Mouse (Mus musculus) adrenal gland, postnatal 14 days (tissue): ENCODE data around the gene Rims1. TPM values are rescaled to one million over a fixed set of nuclear protein-coding genes. Genes with fewer than 3 reads are reported as not detected.

Source experiments
- DNase-seq: peaks from one replicate; pipeline ENCODE4 v3.0.0; 2021; ENCODE audit warnings: mixed read lengths
- long read RNA-seq, 2 experiments: library from polyadenylated mRNA; stranded (forward); transcript quantifications; one replicate each; pipeline ENCODE4 v2.0.0; 2021
- total RNA-seq: library from RNA; stranded (reverse); gene quantifications from 2 replicates; pipeline ENCODE4 v1.2.3, GENCODE M21; 2021

Gene Rims1
- 0.67 and 0.75 TPM in 2 replicates for total RNA-seq
- long read RNA-seq, experiment 1 = 0 reads
- long read RNA-seq, experiment 2, partial matches to known transcripts = 0 of 1 reads
- long read RNA-seq, experiment 2, other reads (novel, unspliced or antisense) = 1 of 1 reads

- peak; percentile 55 for DNase-seq
Measured at GRCm38 (mm10) chr1:22805726-22806625, at the start of gene Rims1. Rims1 (minus strand) TSS chr1:22805994.

DNA sequence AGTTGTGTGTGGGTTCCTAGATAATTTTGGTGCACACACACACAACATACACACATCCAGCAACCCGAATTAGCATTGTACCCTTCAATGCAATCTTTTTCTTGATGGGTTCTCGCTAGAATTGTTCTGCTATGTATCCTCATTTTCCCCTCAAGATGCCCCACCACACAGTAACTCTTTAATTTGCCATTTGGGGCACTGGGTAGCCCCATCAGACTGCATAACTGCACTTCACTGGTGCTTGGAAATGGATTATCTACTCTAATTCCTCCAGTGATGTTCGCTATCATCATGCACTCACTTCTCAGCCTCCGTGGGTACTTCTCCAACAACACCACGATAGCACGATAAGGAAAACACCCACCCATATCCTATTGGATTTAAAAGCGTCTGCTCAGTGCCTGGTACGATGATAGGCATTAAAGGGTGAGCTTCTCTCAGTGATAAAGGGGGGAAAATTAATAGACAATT, 867 bp upstream of the Rims1 start:
- no peak for DNase-seq

GRCm38 (mm10) chr1:22805025-22805725, 619 bp downstream of the Rims1 start:
- peak; percentile 6 for DNase-seq

GRCm38 (mm10) chr1:22804148-22804885, 1.5 kb downstream of the Rims1 start:
- no peak for DNase-seq

DNA sequence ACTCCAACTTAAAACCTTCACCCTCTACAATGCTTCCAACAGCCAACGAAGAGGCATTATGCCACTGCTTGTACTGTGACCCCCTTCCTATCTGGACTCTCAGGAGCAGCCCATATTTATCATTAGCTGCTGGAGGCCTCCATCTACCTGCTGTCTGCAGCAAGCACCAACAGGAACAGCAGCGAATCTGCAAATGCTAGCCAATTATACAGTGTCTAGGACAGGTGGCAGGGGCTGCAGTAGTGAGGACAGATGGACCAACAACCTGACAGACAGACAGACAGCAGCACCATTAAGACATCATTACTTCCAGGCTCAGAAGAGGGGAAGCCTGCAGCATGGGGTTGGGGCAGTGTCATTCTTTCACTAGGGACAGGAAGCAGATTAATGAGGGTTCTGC, 2.3 kb downstream of the Rims1 start:
- DNase-seq = no peak

- DNase-seq = no peak
Measured at GRCm38 (mm10) chr1:22800276-22800675, 5.5 kb downstream of the Rims1 start.

- DNase-seq = no peak
Measured at GRCm38 (mm10) chr1:22797091-22797490, 8.7 kb downstream of the Rims1 start.

GRCm38 (mm10) chr1:22789391-22789909, 16.3 kb downstream of the Rims1 start:
- DNase-seq = no peak

- no peak for DNase-seq
Measured at GRCm38 (mm10) chr1:22787616-22788015, 18.2 kb downstream of the Rims1 start.

DNA sequence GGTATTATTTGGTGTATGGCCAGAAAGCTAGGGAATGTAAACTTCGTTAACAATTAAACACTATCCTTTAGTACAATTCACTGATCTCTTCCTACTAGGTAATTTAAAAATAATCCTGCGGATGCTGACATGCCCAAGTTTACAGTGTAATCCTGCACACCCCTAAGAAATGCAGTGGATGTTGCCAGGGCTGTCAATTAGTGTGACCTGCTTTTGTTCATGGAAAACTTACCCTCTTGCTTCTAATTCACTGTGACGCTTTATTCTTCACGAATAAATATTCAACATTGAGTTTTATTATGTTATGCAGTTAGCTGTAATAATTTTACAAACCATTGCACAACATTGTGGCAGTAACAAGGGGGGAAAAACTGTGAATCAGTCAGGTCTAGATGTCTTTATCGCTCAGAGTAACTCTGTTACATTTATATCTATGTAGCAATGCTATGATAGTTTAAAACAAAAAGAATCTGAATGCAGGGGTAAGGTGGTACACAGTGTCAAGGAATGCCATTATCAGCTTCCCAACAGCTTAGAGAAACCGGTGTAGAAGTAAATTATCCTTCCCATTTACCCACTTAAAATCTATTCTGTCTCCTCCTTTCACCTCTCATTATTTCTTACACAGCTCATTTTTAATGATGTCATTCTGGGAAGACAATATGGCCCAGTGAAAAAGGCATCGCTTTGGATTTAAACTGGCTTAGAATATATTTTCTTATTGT, 35.1 kb downstream of the Rims1 start:
- DNase-seq = no peak

DNA sequence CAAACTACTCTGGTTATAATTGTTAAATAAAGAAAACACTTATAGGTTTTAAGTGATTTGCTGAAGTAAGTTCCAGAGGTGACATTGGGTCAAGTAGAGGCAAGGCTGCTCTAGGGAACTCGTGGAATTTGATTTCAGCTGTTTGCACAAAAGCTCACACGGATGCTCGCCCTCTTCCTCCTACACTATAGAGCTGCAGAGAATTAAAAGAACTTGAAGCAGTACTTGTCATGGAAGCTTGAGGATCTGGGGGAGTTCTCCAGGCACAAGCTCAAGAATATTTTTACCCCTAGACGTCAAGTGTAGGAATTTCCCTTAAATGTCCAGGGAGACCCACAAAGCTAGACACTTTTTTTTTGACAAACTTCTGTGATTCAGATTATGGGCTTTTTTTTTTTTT, 42.4 kb downstream of the Rims1 start:
- DNase-seq = no peak

GRCm38 (mm10) chr1:22762780-22763179, 43.0 kb downstream of the Rims1 start:
- no peak for DNase-seq

DNA sequence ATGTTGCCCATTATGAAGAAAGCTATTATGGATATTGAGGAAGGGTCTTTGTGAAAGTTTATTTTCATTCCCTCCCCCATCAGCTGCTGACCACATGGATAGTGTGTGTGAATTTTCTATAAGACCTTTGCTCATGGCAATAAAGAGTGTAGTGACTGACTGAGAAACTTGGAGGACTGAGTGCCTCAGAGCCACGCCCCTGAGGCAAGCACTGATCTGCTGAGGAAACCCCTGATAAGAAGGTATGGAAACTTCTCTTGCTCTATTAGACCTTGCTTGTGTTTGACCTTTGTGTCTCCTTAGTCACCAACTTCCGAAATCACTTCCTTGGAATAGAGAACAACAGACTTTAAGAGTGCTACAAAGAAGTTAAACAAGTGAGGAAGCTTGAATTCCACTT, 55.3 kb downstream of the Rims1 start:
- DNase-seq = no peak

DNA sequence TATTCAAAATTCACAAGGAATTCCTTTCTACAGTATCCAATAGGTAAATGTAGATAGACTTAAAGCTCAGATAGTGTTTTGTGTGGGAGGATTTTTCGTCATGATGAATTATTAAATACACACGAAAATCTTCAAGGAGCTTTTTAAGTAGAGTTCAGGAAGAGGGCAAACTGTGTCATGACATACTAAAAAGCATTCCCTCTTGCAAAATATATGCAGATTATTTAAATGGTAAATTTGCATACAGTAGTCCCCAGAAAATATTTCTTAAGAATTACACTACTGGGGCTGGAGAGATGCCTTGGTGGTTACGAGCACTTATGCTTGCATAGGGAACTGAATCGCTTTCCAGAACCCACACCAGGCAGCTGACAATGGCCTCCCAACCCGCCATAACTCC, 61.1 kb downstream of the Rims1 start:
- DNase-seq = no peak

DNA sequence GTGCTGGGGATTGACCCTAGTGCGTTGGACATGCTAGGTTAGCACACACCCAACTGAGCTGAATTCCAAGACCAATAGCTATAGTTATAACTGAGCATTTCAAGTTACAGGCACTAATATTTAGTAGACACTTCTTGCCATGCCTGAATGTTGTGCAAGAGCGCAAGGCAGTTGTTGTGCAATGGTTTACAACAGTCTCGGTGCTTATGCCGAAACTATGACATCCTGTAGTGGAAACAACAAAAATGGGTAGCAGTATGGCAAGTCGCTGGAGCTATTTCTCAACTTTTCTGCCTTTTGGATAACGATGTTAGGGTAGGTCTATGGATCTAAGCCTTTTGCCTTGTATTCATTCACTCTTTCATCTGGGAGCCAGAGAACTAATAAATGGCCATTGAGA, 68.3 kb downstream of the Rims1 start:
- DNase-seq = no peak

DNA sequence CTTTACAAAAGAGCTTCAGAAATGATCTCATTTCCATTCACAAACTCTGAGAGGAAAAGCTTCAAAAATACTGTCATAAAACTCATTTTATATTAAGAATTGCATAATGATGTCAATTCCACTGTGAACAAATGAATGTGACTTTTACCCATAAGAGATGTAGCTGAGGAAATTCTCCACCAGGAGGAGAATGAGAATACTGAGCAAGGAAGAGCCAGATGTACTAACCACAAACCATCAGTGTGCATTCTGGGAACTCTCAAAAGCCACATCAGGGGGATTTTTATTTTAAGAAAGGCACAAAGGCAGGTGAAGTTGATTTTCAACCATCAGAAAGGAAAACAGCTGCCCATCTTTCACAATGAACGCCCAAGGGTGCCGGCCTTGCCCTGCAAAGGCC, 71.4 kb downstream of the Rims1 start:
- DNase-seq = no peak

- DNase-seq = no peak
Measured at GRCm38 (mm10) chr1:22733281-22733680, 72.5 kb downstream of the Rims1 start.

DNA sequence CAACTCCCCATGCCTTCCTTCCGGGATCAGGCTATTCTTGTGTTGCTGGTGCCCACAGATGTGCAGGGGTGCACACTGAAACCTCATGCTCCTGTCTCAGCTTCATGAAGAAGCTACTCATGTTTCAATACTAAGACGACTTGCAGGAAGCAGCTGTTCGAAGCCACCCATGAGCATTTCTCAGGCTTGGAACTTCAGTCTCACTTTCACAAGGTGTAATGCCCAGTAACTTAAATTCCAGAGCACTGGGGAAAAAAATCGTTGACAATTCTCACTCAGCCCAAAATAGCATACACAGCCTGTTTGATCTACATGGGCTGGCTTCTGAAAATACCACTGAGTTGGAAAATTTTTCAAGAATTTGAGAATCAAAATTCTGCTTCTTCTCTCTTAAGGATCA, 77.6 kb downstream of the Rims1 start:
- no peak for DNase-seq

GRCm38 (mm10) chr1:22721706-22722105, 84.1 kb downstream of the Rims1 start:
- no peak for DNase-seq

- DNase-seq = no peak
Measured at GRCm38 (mm10) chr1:22720714-22721113, 85.1 kb downstream of the Rims1 start.

DNA sequence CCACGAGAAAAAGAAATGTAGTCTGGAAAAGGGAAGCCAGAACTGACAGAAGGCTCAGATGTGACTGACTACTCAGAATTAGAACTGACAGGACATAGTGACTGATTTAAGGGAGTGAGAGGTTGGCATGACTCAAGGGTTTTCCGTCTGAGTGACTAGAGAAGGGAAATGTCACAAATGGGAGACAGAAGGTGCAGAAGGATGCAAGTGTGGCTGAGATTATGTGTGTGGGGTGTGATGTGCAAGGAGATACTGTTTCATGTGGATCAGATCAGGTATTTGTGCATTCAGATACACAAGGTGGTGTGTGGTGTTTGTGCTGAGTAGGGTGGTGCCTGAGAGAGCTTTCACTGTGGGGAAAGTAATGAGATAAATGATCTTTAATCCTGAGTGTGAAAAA, 96.3 kb downstream of the Rims1 start:
- DNase-seq = no peak

DNA sequence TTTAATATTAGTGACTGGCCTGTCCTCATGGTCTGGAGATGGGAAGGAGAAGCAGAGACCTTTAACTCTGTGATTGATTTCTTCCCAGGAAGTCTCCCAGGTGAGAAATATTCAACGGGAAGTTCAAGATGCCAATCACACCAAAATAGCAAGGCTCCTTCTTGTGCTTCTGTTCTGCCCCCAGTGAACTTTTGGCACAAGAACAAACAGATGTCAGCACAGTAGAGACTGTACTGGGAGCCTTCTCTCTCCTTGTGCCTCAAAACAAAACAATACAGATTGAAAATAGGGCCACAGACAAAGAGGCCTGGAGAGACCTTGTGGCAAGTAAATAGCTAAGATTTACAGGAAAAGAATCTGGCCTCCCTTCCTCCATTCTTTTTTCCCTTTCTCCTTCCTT, 110.7 kb downstream of the Rims1 start:
- no peak for DNase-seq
